Mouse (Mus musculus): ENCODE measurements around the gene Eaf1. TPM values are rescaled to one million over a fixed set of nuclear protein-coding genes. Genes with fewer than 3 reads are reported as not detected.

Gene Eaf1
- polyA plus RNA-seq, 2 experiments, result 22.6 to 37.4 TPM

DNA sequence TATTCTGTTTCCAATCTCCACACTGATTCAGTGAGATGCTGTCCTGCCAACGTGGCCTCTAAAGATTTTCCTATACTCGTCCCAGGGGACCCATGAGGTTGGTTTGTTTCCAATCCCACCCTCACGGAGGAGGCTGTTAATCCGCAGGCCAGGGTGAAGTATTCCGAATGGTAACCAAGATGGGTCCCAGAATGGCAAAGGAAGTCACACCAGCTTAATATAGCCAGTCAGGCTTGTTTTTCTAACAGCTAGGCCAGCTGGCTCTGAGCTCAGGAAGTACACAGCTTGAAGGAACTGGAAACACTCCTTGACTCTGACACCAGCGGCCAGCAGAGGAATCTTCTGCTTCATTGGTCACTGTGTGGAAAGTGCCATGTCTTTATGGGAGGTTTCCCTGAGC lies 43.1 kb downstream of the Eaf1 start:
- WGBS, result 56% methylated on average over 6 of the region's 6 CpGs

DNA sequence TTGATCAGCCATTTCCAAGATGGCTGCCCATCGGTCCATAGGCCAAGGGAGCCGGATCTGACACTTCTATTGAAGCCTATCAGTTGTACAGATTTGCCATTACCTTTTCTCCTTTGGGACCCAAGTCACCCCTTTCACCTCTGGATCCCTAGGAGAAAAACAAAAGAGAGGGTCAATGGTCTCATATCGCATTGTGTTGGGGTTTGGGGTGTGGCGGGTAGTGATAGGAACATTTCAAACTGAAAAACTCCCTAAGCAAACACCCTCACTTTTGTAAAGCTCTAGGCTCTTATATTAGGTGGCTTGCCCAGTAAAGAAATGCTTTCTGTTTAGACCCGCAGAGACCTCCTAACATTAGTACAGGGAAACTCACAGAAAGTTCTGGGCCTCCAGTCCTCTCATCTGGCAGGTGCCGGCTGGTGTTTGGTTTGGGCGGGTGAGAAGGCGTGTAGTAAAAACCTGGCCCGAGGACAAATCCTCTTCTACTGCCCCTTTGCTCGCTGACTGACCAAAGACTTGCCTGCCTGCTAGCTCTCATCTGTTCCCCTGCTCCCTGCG lies 49.8 kb downstream of the Eaf1 start:
- H3K4me1 ChIP-seq (ENCODE audit: control insufficient read depth, insufficient read depth, low read length), result no peaks in the 10 kb centered on the region
- no peak overlapping the region for H3K27ac ChIP-seq (replicated peaks; ENCODE audit: low read depth, low read length)
- ATAC-seq (ENCODE audit: low FRiP score, low read depth) (no peak), DNase-seq (ENCODE audit: low spot score) (no peak)
- no peak overlapping the region for H3K4me3 ChIP-seq (replicated peaks; ENCODE audit: low read length)
- H3K9ac ChIP-seq (ENCODE audit: low read depth, low read length, severe bottlenecking), result peak overlapping the region; percentile 28; the same call in 1 of the 2 replicates
- TF ChIP-seq POLR2A (IDR thresholded peaks at IDR 0.05; ENCODE audit: borderline replicate concordance, extremely low read depth, insufficient read depth, insufficient read length), result no peak
- 70% methylated on average over 11 of the region's 11 CpGs for WGBS
- H3K36me3 ChIP-seq (ENCODE audit: control insufficient read depth, insufficient read depth, low read length), result no peaks in the 10 kb centered on the region
- no peaks in the 10 kb centered on the region for H3K27me3 ChIP-seq (ENCODE audit: control insufficient read depth, insufficient read depth, low read length)
- no peak overlapping the region for H3K4me2 ChIP-seq (replicated peaks; ENCODE audit: low read depth, low read length, severe bottlenecking)
- no peaks in the 10 kb centered on the region for H3K9me3 ChIP-seq (ENCODE audit: control insufficient read depth, low read length)

More for the DNA sequence above, 43.1 kb downstream of the Eaf1 start:
- no peak overlapping the region for H3K4me3 ChIP-seq (replicated peaks; ENCODE audit: low read length)
- peak; percentile 14 for DNase-seq (ENCODE audit: low spot score)
- H3K27ac ChIP-seq (replicated peaks; ENCODE audit: low read depth, low read length), result no peak overlapping the region
- no peaks in the 10 kb centered on the region for H3K4me1 ChIP-seq (ENCODE audit: control insufficient read depth, insufficient read depth, low read length)
- TF ChIP-seq POLR2A (IDR thresholded peaks at IDR 0.05; ENCODE audit: borderline replicate concordance, extremely low read depth, insufficient read depth, insufficient read length), result no peak
- H3K4me2 ChIP-seq (replicated peaks; ENCODE audit: low read depth, low read length, severe bottlenecking), result no peak overlapping the region
- H3K9ac ChIP-seq (ENCODE audit: low read depth, low read length, severe bottlenecking), result no peak overlapping the region
- no peaks in the 10 kb centered on the region for H3K36me3 ChIP-seq (ENCODE audit: control insufficient read depth, insufficient read depth, low read length)
- H3K27me3 ChIP-seq (ENCODE audit: control insufficient read depth, insufficient read depth, low read length), result no peaks in the 10 kb centered on the region
- no peak for ATAC-seq (ENCODE audit: low FRiP score, low read depth)
- H3K9me3 ChIP-seq (ENCODE audit: control insufficient read depth, low read length), result no peaks in the 10 kb centered on the region

- ATAC-seq (ENCODE audit: low FRiP score, low read depth), result no peak
- WGBS, result 89% methylated on average over 7 of the region's 7 CpGs
- H3K27ac ChIP-seq (replicated peaks; ENCODE audit: low read depth, low read length), result no peak overlapping the region
These were observed 60.8 kb downstream of the Eaf1 start for GRCm38 (mm10) chr14:31555021-31555420.

GRCm38 (mm10) chr14:31555963-31556434 lies 61.8 kb downstream of the Eaf1 start:
- DNase-seq (ENCODE audit: low spot score), result no peak
- 37% methylated on average over 14 of the region's 14 CpGs for WGBS
- H3K4me1 ChIP-seq (ENCODE audit: control insufficient read depth, insufficient read depth, low read length), result peaks cover 10% of the 10 kb centered on the region; the same call in 1 of the 2 replicates
- no peak overlapping the region for H3K27ac ChIP-seq (replicated peaks; ENCODE audit: low read depth, low read length)
- no peaks in the 10 kb centered on the region for H3K9me3 ChIP-seq (ENCODE audit: control insufficient read depth, low read length)
- no peak overlapping the region for H3K4me2 ChIP-seq (replicated peaks; ENCODE audit: low read depth, low read length, severe bottlenecking)
- no peak overlapping the region for H3K4me3 ChIP-seq (replicated peaks; ENCODE audit: low read length)
- no peaks in the 10 kb centered on the region for H3K27me3 ChIP-seq (ENCODE audit: control insufficient read depth, insufficient read depth, low read length)
- H3K36me3 ChIP-seq (ENCODE audit: control insufficient read depth, insufficient read depth, low read length), result no peaks in the 10 kb centered on the region
- H3K9ac ChIP-seq (ENCODE audit: low read depth, low read length, severe bottlenecking), result no peak overlapping the region
- peak; percentile 56; the same call in 1 of the 2 replicates for ATAC-seq (ENCODE audit: low FRiP score, low read depth)
- no peak for TF ChIP-seq POLR2A (IDR thresholded peaks at IDR 0.05; ENCODE audit: borderline replicate concordance, extremely low read depth, insufficient read depth, insufficient read length)

More at GRCm38 (mm10) chr14:31555021-31555420, 60.8 kb downstream of the Eaf1 start:
- no peaks in the 10 kb centered on the region for H3K27me3 ChIP-seq (ENCODE audit: control insufficient read depth, insufficient read depth, low read length)
- H3K36me3 ChIP-seq (ENCODE audit: control insufficient read depth, insufficient read depth, low read length), result no peaks in the 10 kb centered on the region
- H3K4me2 ChIP-seq (replicated peaks; ENCODE audit: low read depth, low read length, severe bottlenecking), result no peak overlapping the region
- peaks cover 6% of the 10 kb centered on the region; the same call in 1 of the 2 replicates for H3K4me1 ChIP-seq (ENCODE audit: control insufficient read depth, insufficient read depth, low read length)
- H3K4me3 ChIP-seq (replicated peaks; ENCODE audit: low read length), result no peak overlapping the region
- no peak overlapping the region for H3K9ac ChIP-seq (ENCODE audit: low read depth, low read length, severe bottlenecking)
- H3K9me3 ChIP-seq (ENCODE audit: control insufficient read depth, low read length), result no peaks in the 10 kb centered on the region
- TF ChIP-seq POLR2A (IDR thresholded peaks at IDR 0.05; ENCODE audit: borderline replicate concordance, extremely low read depth, insufficient read depth, insufficient read length), result no peak
- no peak for DNase-seq (ENCODE audit: low spot score)

DNA sequence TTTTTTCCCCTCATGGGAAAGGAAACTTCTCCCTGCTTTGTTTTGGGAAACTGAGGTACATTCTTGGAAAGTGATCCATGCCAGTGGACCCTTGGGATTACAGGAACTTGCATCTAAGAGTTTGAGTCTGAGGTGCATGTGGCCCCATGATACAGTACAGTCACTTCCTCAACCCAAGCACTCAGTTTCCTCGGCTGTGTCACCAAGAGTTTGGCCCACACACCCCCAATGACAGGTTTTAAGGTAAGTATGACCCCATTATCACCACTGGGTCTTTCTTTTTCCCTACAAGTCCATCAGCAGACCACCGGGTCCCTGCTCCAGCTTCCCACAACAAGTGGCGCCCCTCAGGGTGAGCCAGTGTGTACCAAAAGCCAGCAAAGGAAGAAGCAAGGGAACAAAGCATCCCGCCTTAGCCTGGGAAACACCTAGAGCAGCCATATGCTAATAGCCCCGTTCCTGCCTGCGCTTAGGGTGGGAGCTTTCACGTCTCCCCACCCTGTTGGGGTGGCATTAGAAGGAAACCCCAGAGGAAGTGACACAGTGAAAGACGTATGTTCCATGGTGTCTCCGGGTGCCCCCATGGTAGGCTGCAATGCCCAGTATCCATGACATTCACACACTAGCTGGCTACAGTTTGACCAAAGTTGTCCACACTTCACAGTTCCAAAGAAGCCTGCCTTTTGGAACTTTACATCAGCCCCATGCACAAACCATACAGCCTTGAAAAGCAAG lies 62.5 kb downstream of the Eaf1 start:
- Histone ChIP-seq H3K4me1 (ENCODE audit: control insufficient read depth, insufficient read depth, low read length) (peaks cover 10% of the 10 kb centered on the region; the same call in 1 of the 2 replicates), H3K9ac (ENCODE audit: low read depth, low read length, severe bottlenecking) (no peak overlapping the region), H3K4me3 (replicated peaks; ENCODE audit: low read length) (no peak overlapping the region), H3K27me3 (ENCODE audit: control insufficient read depth, insufficient read depth, low read length) (no peaks in the 10 kb centered on the region), H3K9me3 (ENCODE audit: control insufficient read depth, low read length) (no peaks in the 10 kb centered on the region), H3K36me3 (ENCODE audit: control insufficient read depth, insufficient read depth, low read length) (no peaks in the 10 kb centered on the region), H3K27ac (replicated peaks; ENCODE audit: low read depth, low read length) (no peak overlapping the region), H3K4me2 (replicated peaks; ENCODE audit: low read depth, low read length, severe bottlenecking) (no peak overlapping the region)
- ATAC-seq (ENCODE audit: low FRiP score, low read depth) (no peak), DNase-seq (ENCODE audit: low spot score) (no peak)
- WGBS, result 83% methylated on average over 9 of the region's 9 CpGs
- no peak for TF ChIP-seq POLR2A (IDR thresholded peaks at IDR 0.05; ENCODE audit: borderline replicate concordance, extremely low read depth, insufficient read depth, insufficient read length)

All from limb, embryonic 14.5 days (tissue).